Mouse (Mus musculus) lung, postnatal 0 days (tissue): Measurements from ENCODE around the gene Iqck.

Experiments
- CTCF ChIP-seq: IDR thresholded peaks from 2 replicates; pipeline ENCODE4 v1.5.1; 2016; ENCODE audit warnings: antibody characterized with exemption, mild to moderate bottlenecking
- EP300 ChIP-seq: IDR thresholded peaks from 2 replicates; pipeline ENCODE4 v1.6.1; 2016; ENCODE audit warnings: antibody characterized with exemption, mild to moderate bottlenecking, control low read depth

GRCm38 (mm10) chr7:118926516-118927260 is 71.1 kb downstream of the Iqck start:
- TF ChIP-seq CTCF (no peak), EP300 (no peak)
